In genomic region chr2:105283811-105284210, GRCm38 (mm10) we compare ENCODE assay signal across 24 mouse cellular contexts. TPM values are rescaled to one million over a fixed set of nuclear protein-coding genes. Genes with fewer than 3 reads are reported as not detected.
DNase-seq lines count a peak whose midpoint lies in the region; ATAC-seq and TF ChIP-seq lines count a peak whose summit lies in the region.
"Had no signal": no experiment of that assay in that cellular context is flagged by ENCODE, and none has a peak within 500 bp of the region (broad histone marks: within the 10 kb centered on the region; RNA-seq: fewer than 3 reads in every experiment).

No protein-coding gene starts in this region.

- no peaks in the 10 kb centered on the region for H3K9me3 ChIP-seq in hindbrain, postnatal 0 days (ENCODE audit: low read length)
- no peaks in the 10 kb centered on the region for H3K9me3 ChIP-seq in hindbrain, embryonic 12.5 days (replicated peaks)
- no peaks in the 10 kb centered on the region for H3K9me3 ChIP-seq in kidney, embryonic 15.5 days (replicated peaks)
- H3K9me3 ChIP-seq in liver, embryonic 11.5 days (ENCODE audit: control insufficient read depth, low read length) = no peaks in the 10 kb centered on the region
- H3K9me3 ChIP-seq: embryonic facial prominence, embryonic 13.5 days; embryonic facial prominence, embryonic 15.5 days; forebrain, embryonic 10.5 days; forebrain, embryonic 12.5 days had no signal

- H3K27ac ChIP-seq in hindbrain, postnatal 0 days = 0 out of 2 replicates have a peak overlapping the region, but pooled peaks have one; percentile 33
- H3K27ac ChIP-seq in hindbrain, embryonic 12.5 days = no peak overlapping the region
- H3K27ac ChIP-seq in kidney, adult 2 months (ENCODE audit: insufficient read depth, low read depth, low read length) = no peak overlapping the region
- H3K27ac ChIP-seq in kidney, embryonic 15.5 days = no peak overlapping the region
- no peak overlapping the region for H3K27ac ChIP-seq in liver, adult 2 months (replicated peaks; ENCODE audit: insufficient read depth, low read depth, low read length)
- H3K27ac ChIP-seq in liver, embryonic 11.5 days (ENCODE audit: low read depth, low read length) = no peak overlapping the region
- H3K27ac ChIP-seq: embryonic facial prominence, embryonic 13.5 days; embryonic facial prominence, embryonic 15.5 days; forebrain, embryonic 10.5 days; forebrain, embryonic 12.5 days had no signal

- H3K9ac ChIP-seq in hindbrain, postnatal 0 days (replicated peaks; ENCODE audit: low read length) = no peak overlapping the region
- H3K9ac ChIP-seq in hindbrain, embryonic 12.5 days = no peak overlapping the region
- H3K9ac ChIP-seq in kidney, embryonic 15.5 days = no peak overlapping the region
- no peak overlapping the region for H3K9ac ChIP-seq in liver, adult 2 months (ENCODE audit: low read depth, low read length)
- no peak overlapping the region for H3K9ac ChIP-seq in liver, embryonic 11.5 days (ENCODE audit: low read depth, low read length)
- H3K9ac ChIP-seq: embryonic facial prominence, embryonic 13.5 days; embryonic facial prominence, embryonic 15.5 days; forebrain, embryonic 12.5 days had no signal

- H3K4me1 ChIP-seq in hindbrain, postnatal 0 days (ENCODE audit: insufficient read depth, low read length) = peaks cover 4% of the 10 kb centered on the region; the same call in 1 of the 2 replicates
- 0 out of 2 replicates have a peak, but pooled peaks cover 4% of the 10 kb centered on the region for H3K4me1 ChIP-seq in hindbrain, embryonic 12.5 days
- H3K4me1 ChIP-seq in kidney, adult 2 months (ENCODE audit: control insufficient read depth, insufficient read depth, low read length) = peaks cover 7% of the 10 kb centered on the region; the same call in 1 of the 2 replicates
- H3K4me1 ChIP-seq in kidney, embryonic 15.5 days = no peaks in the 10 kb centered on the region
- H3K4me1 ChIP-seq in liver, adult 2 months (ENCODE audit: control insufficient read depth, insufficient read depth, low read length) = no peaks in the 10 kb centered on the region
- H3K4me1 ChIP-seq in liver, embryonic 11.5 days (replicated peaks; ENCODE audit: control insufficient read depth, insufficient read depth, low read length) = no peaks in the 10 kb centered on the region
- H3K4me1 ChIP-seq: embryonic facial prominence, embryonic 13.5 days; embryonic facial prominence, embryonic 15.5 days had no signal

- no peaks in the 10 kb centered on the region for H3K36me3 ChIP-seq in hindbrain, postnatal 0 days (ENCODE audit: insufficient read depth, low read length)
- no peaks in the 10 kb centered on the region for H3K36me3 ChIP-seq in hindbrain, embryonic 12.5 days
- H3K36me3 ChIP-seq in kidney, adult 2 months (ENCODE audit: control insufficient read depth, insufficient read depth, low read length) = no peaks in the 10 kb centered on the region
- H3K36me3 ChIP-seq in kidney, embryonic 15.5 days = no peaks in the 10 kb centered on the region
- H3K36me3 ChIP-seq in liver, adult 2 months (ENCODE audit: control insufficient read depth, insufficient read depth, low read length) = no peaks in the 10 kb centered on the region
- no peaks in the 10 kb centered on the region for H3K36me3 ChIP-seq in liver, embryonic 11.5 days (ENCODE audit: control insufficient read depth, insufficient read depth, low read length)
- H3K36me3 ChIP-seq: embryonic facial prominence, embryonic 13.5 days; embryonic facial prominence, embryonic 15.5 days; forebrain, embryonic 10.5 days; forebrain, embryonic 12.5 days had no signal

- H3K27me3 ChIP-seq in hindbrain, postnatal 0 days (ENCODE audit: insufficient read depth, low read length) = no peaks in the 10 kb centered on the region
- H3K27me3 ChIP-seq in hindbrain, embryonic 12.5 days = no peaks in the 10 kb centered on the region
- no peaks in the 10 kb centered on the region for H3K27me3 ChIP-seq in kidney, adult 2 months (replicated peaks; ENCODE audit: control insufficient read depth, insufficient read depth, low read length)
- H3K27me3 ChIP-seq in kidney, embryonic 15.5 days = no peaks in the 10 kb centered on the region
- H3K27me3 ChIP-seq in liver, adult 2 months (ENCODE audit: control insufficient read depth, insufficient read depth, low read length) = no peaks in the 10 kb centered on the region
- no peaks in the 10 kb centered on the region for H3K27me3 ChIP-seq in liver, embryonic 11.5 days (replicated peaks; ENCODE audit: control insufficient read depth, insufficient read depth, low read length)
- H3K27me3 ChIP-seq: embryonic facial prominence, embryonic 13.5 days; embryonic facial prominence, embryonic 15.5 days; forebrain, embryonic 12.5 days had no signal

- TF ChIP-seq CTCF in hindbrain, postnatal 0 days (IDR thresholded peaks at IDR 0.05; ENCODE audit: low read depth) = no peak
- TF ChIP-seq CTCF in kidney, adult 2 months (conservative IDR thresholded peaks at IDR 0.05; ENCODE audit: insufficient read depth, insufficient read length, low read depth, low read length) = no peak
- no peak for TF ChIP-seq CTCF in liver, adult 2 months (IDR thresholded peaks at IDR 0.05; ENCODE audit: low read depth, low read length)

- H3K79me2 ChIP-seq in liver, adult 2 months (ENCODE audit: control insufficient read depth, insufficient read depth, low read length) = no peaks in the 10 kb centered on the region; the same call in 1 of the 2 replicates

- ATAC-seq in hindbrain, postnatal 0 days = no peak
- ATAC-seq in hindbrain, embryonic 12.5 days (ENCODE audit: low FRiP score) = no peak
- ATAC-seq in kidney, embryonic 15.5 days (replicated peaks; ENCODE audit: low FRiP score) = no peak
- ATAC-seq in liver, embryonic 11.5 days (replicated peaks; ENCODE audit: low FRiP score) = no peak
- ATAC-seq: forebrain, embryonic 14.5 days had no signal

- no peak for TF ChIP-seq POLR2A in kidney, adult 2 months (IDR thresholded peaks at IDR 0.05; ENCODE audit: low read depth, low read length)
- no peak for TF ChIP-seq POLR2A in liver, adult 2 months (IDR thresholded peaks at IDR 0.05; ENCODE audit: extremely low read depth, insufficient read depth, low read length)

- no peak overlapping the region for H3K4me3 ChIP-seq in hindbrain, postnatal 0 days (ENCODE audit: low read length)
- no peak overlapping the region for H3K4me3 ChIP-seq in hindbrain, embryonic 12.5 days
- H3K4me3 ChIP-seq in kidney, adult 2 months (ENCODE audit: insufficient read depth, low read depth, low read length) = no peak overlapping the region
- no peak overlapping the region for H3K4me3 ChIP-seq in kidney, embryonic 15.5 days (replicated peaks)
- no peak overlapping the region for H3K4me3 ChIP-seq in liver, adult 2 months (ENCODE audit: insufficient read depth, low read depth, low read length)
- H3K4me3 ChIP-seq in liver, embryonic 11.5 days (ENCODE audit: low read depth, low read length) = no peak overlapping the region
- H3K4me3 ChIP-seq: embryonic facial prominence, embryonic 13.5 days; embryonic facial prominence, embryonic 15.5 days; erythroblast, embryonic 14.5 days; forebrain, embryonic 10.5 days; forebrain, embryonic 12.5 days had no signal

- no peak overlapping the region for H3K4me2 ChIP-seq in hindbrain, postnatal 0 days (ENCODE audit: low read depth, low read length)
- no peak overlapping the region for H3K4me2 ChIP-seq in hindbrain, embryonic 12.5 days (replicated peaks)
- H3K4me2 ChIP-seq in kidney, embryonic 15.5 days = no peak overlapping the region
- H3K4me2 ChIP-seq in liver, embryonic 11.5 days = no peak overlapping the region
- H3K4me2 ChIP-seq: embryonic facial prominence, embryonic 13.5 days; embryonic facial prominence, embryonic 15.5 days; forebrain, embryonic 12.5 days had no signal

- no peak for DNase-seq in hindbrain, postnatal 0 days (ENCODE audit: low spot score)
- peak; percentile 68 for DNase-seq in kidney, adult 2 months
- DNase-seq in liver, adult 2 months (ENCODE audit: extremely low read depth, low read depth, low spot score) = peak; percentile 28
- no peak for DNase-seq in liver, embryonic 11.5 days (ENCODE audit: low spot score)
- DNase-seq: adrenal gland, adult 2 months; adrenal gland, postnatal 10 days; adrenal gland, postnatal 25 days; cerebellum, adult 11 months; cerebellum, adult 18-20 months; cerebellum, adult 8-10 months; cerebellum, adult 9-11 months; cerebellum, postnatal 36 days; embryo, embryonic 11 days had no signal

RNA-seq across cellular contexts. Expression of gene Them7, which starts 59.7 kb away (rescaled TPM):
- total RNA-seq in hindbrain, postnatal 0 days (2014; rRNA removed) = not detected in 2 replicates
- polyA plus RNA-seq in hindbrain, postnatal 0 days (2015; fragmentation: Nextera tagmentation; extraction: Ambion mirVana) = 0.11 and 0.15 TPM in 2 replicates
- 0.13 and 0.14 TPM in 2 replicates for polyA plus RNA-seq in hindbrain, embryonic 12.5 days (2016; fragmentation: Nextera tagmentation; extraction: Ambion mirVana)
- 241 and 309 TPM in 2 replicates for polyA plus RNA-seq in kidney, adult 2 months (2012; rRNA removed)
- 2.1 and 3.0 TPM in 2 replicates for polyA plus RNA-seq in kidney, embryonic 15.5 days (2015; fragmentation: Nextera tagmentation; extraction: Ambion mirVana)
- 12.8 and 21.8 TPM in 2 replicates for total RNA-seq in liver, adult 2 months (2014; rRNA removed)
- polyA plus RNA-seq in liver, adult 2 months (2012; rRNA removed) = 45.9 and 49.8 TPM in 2 replicates
- 0.90 and 1.3 TPM in 2 replicates for polyA plus RNA-seq in liver, embryonic 11.5 days (2014; fragmentation: Nextera tagmentation; extraction: Ambion mirVana)
- total RNA-seq: ES-E14, MEL had no signal
- polyA plus RNA-seq: C2C12; erythroblast, embryonic 14.5 days; forebrain, embryonic 12.5 days; forebrain, embryonic 14.5 days had no signal

Comparison
In these comparisons a context has a peak if more than half of its experiments do, and no peak if none do; other contexts are left out.
1. DNase-seq: peak in kidney, adult 2 months (single experiment) and liver, adult 2 months (single experiment); none in hindbrain, postnatal 0 days (single experiment) and liver, embryonic 11.5 days (single experiment).
2. RNA of gene Them7, which starts 59.7 kb away (polyA plus RNA-seq): 241 to 309 TPM in kidney, adult 2 months and 45.9 to 49.8 TPM in liver, adult 2 months; 2.1 to 3.0 TPM in kidney, embryonic 15.5 days, 0.90 to 1.3 TPM in liver, embryonic 11.5 days, 0.11 to 0.15 TPM in hindbrain, postnatal 0 days and 0.13 to 0.14 TPM in hindbrain, embryonic 12.5 days; every median in the first group is over 10 times any median in the second.